Mouse (Mus musculus) retina, adult 2 months (tissue): ENCODE data around the gene Csta1.
"Not testable (repeated sequence)": the region's sequence is repeated elsewhere in the genome, so short reads cannot be mapped to it uniquely, and the experiment has no call there.

Source experiments
- DNase-seq: peaks from one replicate; pipeline ENCODE4 v3.0.0-alpha.2; 2012; ENCODE audit warnings: low read depth, low spot score

Csta1 gene

GRCm38 (mm10) chr16:36131141-36131540 is at the start of gene Csta1:
Gene Csta1, minus strand, starts transcription at chr16:36131241.
- DNase-seq = no peak

- no peak for DNase-seq
Observed at GRCm38 (mm10) chr16:36179910-36180309, 48.9 kb upstream of the Csta1 start.

- no peak for DNase-seq
Observed at GRCm38 (mm10) chr16:36176108-36176507, 45.1 kb upstream of the Csta1 start.

GRCm38 (mm10) chr16:36167841-36168240 is 36.8 kb upstream of the Csta1 start:
- DNase-seq = not testable (repeated sequence)

- DNase-seq = no peak
Observed at GRCm38 (mm10) chr16:36156402-36156975, 25.4 kb upstream of the Csta1 start, which contains the start of gene Stfa2l1. Gene Stfa2l1, plus strand, starts transcription at chr16:36156811.

GRCm38 (mm10) chr16:36138201-36138600 is 7.2 kb upstream of the Csta1 start:
- no peak for DNase-seq

- DNase-seq = no peak
Observed at GRCm38 (mm10) chr16:36128092-36128491, 2.9 kb downstream of the Csta1 start.

GRCm38 (mm10) chr16:36115751-36116150 is 15.3 kb downstream of the Csta1 start:
- DNase-seq = not testable (repeated sequence)

- DNase-seq = not testable (repeated sequence)
Observed at GRCm38 (mm10) chr16:36111486-36111885, 19.6 kb downstream of the Csta1 start.

- no peak for DNase-seq
Observed at GRCm38 (mm10) chr16:36102211-36102610, 28.8 kb downstream of the Csta1 start.

- no peak for DNase-seq
Observed at GRCm38 (mm10) chr16:36101526-36101925, 29.5 kb downstream of the Csta1 start.

- not testable (repeated sequence) for DNase-seq
Observed at GRCm38 (mm10) chr16:36097813-36098499, 33.1 kb downstream of the Csta1 start.

- no peak for DNase-seq
Observed at GRCm38 (mm10) chr16:36094079-36094478, 37.0 kb downstream of the Csta1 start.

- no peak for DNase-seq
Observed at GRCm38 (mm10) chr16:36090785-36091509, 40.1 kb downstream of the Csta1 start.

GRCm38 (mm10) chr16:36089850-36090616 is 41.0 kb downstream of the Csta1 start:
- no peak for DNase-seq

GRCm38 (mm10) chr16:36089065-36089464 is 42.0 kb downstream of the Csta1 start:
- DNase-seq = no peak

- DNase-seq = no peak
Observed at GRCm38 (mm10) chr16:36087846-36088245, 43.2 kb downstream of the Csta1 start.

GRCm38 (mm10) chr16:36079916-36080315 is 51.1 kb downstream of the Csta1 start:
- DNase-seq = no peak

- no peak for DNase-seq
Observed at GRCm38 (mm10) chr16:36074772-36075171, 56.3 kb downstream of the Csta1 start.

GRCm38 (mm10) chr16:36072410-36073011 is 58.5 kb downstream of the Csta1 start:
- DNase-seq = no peak
